Mouse (Mus musculus): ENCODE measurements around the gene Gss. TPM values are rescaled to one million over a fixed set of nuclear protein-coding genes. Genes with fewer than 3 reads are reported as not detected.

Gene Gss
- polyA plus RNA-seq, 1 experiment: 55.3 TPM

GRCm38 (mm10) chr2:155554426-155554985 lies 38.1 kb downstream of the Gss start:
- H3K79me2 ChIP-seq (ENCODE audit: control insufficient read depth, insufficient read depth): no peaks in the 10 kb centered on the region
- H3ac ChIP-seq (ENCODE audit: control insufficient read depth, insufficient read length): no peak overlapping the region
- H3K4me2 ChIP-seq (ENCODE audit: low read depth): no peak overlapping the region
- no peak overlapping the region for H3K4me3 ChIP-seq
- H3K36me3 ChIP-seq (ENCODE audit: control insufficient read depth, insufficient read depth): no peaks in the 10 kb centered on the region
- no peaks in the 10 kb centered on the region for H3K27me3 ChIP-seq (ENCODE audit: control insufficient read depth, insufficient read depth, insufficient read length)
- TF ChIP-seq CEBPB (IDR thresholded peaks at IDR 0.05; ENCODE audit: insufficient read depth, poor library complexity, severe bottlenecking): no peak
- TF ChIP-seq MAX (IDR thresholded peaks at IDR 0.05; ENCODE audit: low read depth): no peak
- no peak for TF ChIP-seq MYOG (IDR thresholded peaks at IDR 0.05; ENCODE audit: control insufficient read depth in 1 of 3, insufficient read depth in 1 of 3, insufficient read length in 2 of 3, low read depth in 2 of 3)
- no peak for TF ChIP-seq SRF (IDR thresholded peaks at IDR 0.05; ENCODE audit: control insufficient read depth, insufficient read length, low read depth)
- TF ChIP-seq TCF12 (IDR thresholded peaks at IDR 0.05; ENCODE audit: insufficient read depth, poor library complexity, severe bottlenecking): no peak
- no peak for TF ChIP-seq POLR2AphosphoS2 (IDR thresholded peaks at IDR 0.05; ENCODE audit: insufficient read length, low read depth)
- TF ChIP-seq TCF3 (IDR thresholded peaks at IDR 0.05; ENCODE audit: insufficient read length, low read depth): no peak
- no peak for TF ChIP-seq E2F4 (IDR thresholded peaks at IDR 0.05; ENCODE audit: insufficient read depth)
- TF ChIP-seq POLR2A (IDR thresholded peaks at IDR 0.05; ENCODE audit: insufficient read length, low read depth): no peak

- Histone ChIP-seq H3K36me3 (ENCODE audit: control insufficient read depth, insufficient read depth) (no peaks in the 10 kb centered on the region), H3K79me2 (ENCODE audit: control insufficient read depth, insufficient read depth) (no peaks in the 10 kb centered on the region), H3ac (ENCODE audit: control insufficient read depth, insufficient read length) (no peak overlapping the region), H3K27me3 (ENCODE audit: control insufficient read depth, insufficient read depth, insufficient read length) (no peaks in the 10 kb centered on the region), H3K4me2 (ENCODE audit: low read depth) (no peak overlapping the region), H3K4me3 (no peak overlapping the region)
- no peak for TF ChIP-seq TCF3 (IDR thresholded peaks at IDR 0.05; ENCODE audit: insufficient read length, low read depth)
- TF ChIP-seq MYOD1 (IDR thresholded peaks at IDR 0.05; ENCODE audit: control insufficient read depth in 1 of 3, insufficient read length in 2 of 3, low read depth in 2 of 3): no peak
- no peak for TF ChIP-seq CEBPB (IDR thresholded peaks at IDR 0.05; ENCODE audit: insufficient read depth, poor library complexity, severe bottlenecking)
- no peak for TF ChIP-seq E2F4 (IDR thresholded peaks at IDR 0.05; ENCODE audit: insufficient read depth)
- no peak for TF ChIP-seq TCF12 (IDR thresholded peaks at IDR 0.05; ENCODE audit: insufficient read depth, poor library complexity, severe bottlenecking)
- no peak for TF ChIP-seq MAX (IDR thresholded peaks at IDR 0.05; ENCODE audit: low read depth)
- TF ChIP-seq MYOG (IDR thresholded peaks at IDR 0.05; ENCODE audit: control insufficient read depth in 1 of 3, insufficient read depth in 1 of 3, insufficient read length in 2 of 3, low read depth in 2 of 3): no peak
- no peak for TF ChIP-seq USF1 (IDR thresholded peaks at IDR 0.05; ENCODE audit: low read depth)
- TF ChIP-seq POLR2AphosphoS2 (IDR thresholded peaks at IDR 0.05; ENCODE audit: insufficient read length, low read depth): no peak
- TF ChIP-seq SRF (IDR thresholded peaks at IDR 0.05; ENCODE audit: control insufficient read depth, insufficient read length, low read depth): no peak
- TF ChIP-seq POLR2A (IDR thresholded peaks at IDR 0.05; ENCODE audit: insufficient read length, low read depth): no peak
- no peak for TF ChIP-seq REST (IDR thresholded peaks at IDR 0.05; ENCODE audit: insufficient read depth, insufficient read length)
Measured at GRCm38 (mm10) chr2:155552949-155553354, 39.7 kb downstream of the Gss start.

- no peak overlapping the region for H3K4me2 ChIP-seq (ENCODE audit: low read depth)
- TF ChIP-seq POLR2A (IDR thresholded peaks at IDR 0.05; ENCODE audit: insufficient read length, low read depth) (no peak), REST (IDR thresholded peaks at IDR 0.05; ENCODE audit: insufficient read depth, insufficient read length) (no peak), TCF12 (IDR thresholded peaks at IDR 0.05; ENCODE audit: insufficient read depth, poor library complexity, severe bottlenecking) (no peak), MAX (IDR thresholded peaks at IDR 0.05; ENCODE audit: low read depth) (no peak), MYOD1 (IDR thresholded peaks at IDR 0.05; ENCODE audit: control insufficient read depth in 1 of 3, insufficient read length in 2 of 3, low read depth in 2 of 3) (no peak), USF1 (IDR thresholded peaks at IDR 0.05; ENCODE audit: low read depth) (no peak), E2F4 (IDR thresholded peaks at IDR 0.05; ENCODE audit: insufficient read depth) (no peak), POLR2AphosphoS2 (IDR thresholded peaks at IDR 0.05; ENCODE audit: insufficient read length, low read depth) (no peak), CEBPB (IDR thresholded peaks at IDR 0.05; ENCODE audit: insufficient read depth, poor library complexity, severe bottlenecking) (no peak), SRF (IDR thresholded peaks at IDR 0.05; ENCODE audit: control insufficient read depth, insufficient read length, low read depth) (no peak), MYOG (IDR thresholded peaks at IDR 0.05; ENCODE audit: control insufficient read depth in 1 of 3, insufficient read depth in 1 of 3, insufficient read length in 2 of 3, low read depth in 2 of 3) (no peak), TCF3 (IDR thresholded peaks at IDR 0.05; ENCODE audit: insufficient read length, low read depth) (no peak)
- no peak overlapping the region for H3K4me3 ChIP-seq
- H3ac ChIP-seq (ENCODE audit: control insufficient read depth, insufficient read length): no peak overlapping the region
- H3K36me3 ChIP-seq (ENCODE audit: control insufficient read depth, insufficient read depth): no peaks in the 10 kb centered on the region
- no peaks in the 10 kb centered on the region for H3K27me3 ChIP-seq (ENCODE audit: control insufficient read depth, insufficient read depth, insufficient read length)
- H3K79me2 ChIP-seq (ENCODE audit: control insufficient read depth, insufficient read depth): no peaks in the 10 kb centered on the region
Measured at GRCm38 (mm10) chr2:155552336-155552735, 40.3 kb downstream of the Gss start.

- Histone ChIP-seq H3K79me2 (ENCODE audit: control insufficient read depth, insufficient read depth) (no peaks in the 10 kb centered on the region), H3K4me3 (no peak overlapping the region), H3K36me3 (ENCODE audit: control insufficient read depth, insufficient read depth) (no peaks in the 10 kb centered on the region), H3K4me2 (ENCODE audit: low read depth) (no peak overlapping the region), H3K27me3 (ENCODE audit: control insufficient read depth, insufficient read depth, insufficient read length) (no peaks in the 10 kb centered on the region), H3ac (ENCODE audit: control insufficient read depth, insufficient read length) (no peak overlapping the region)
- TF ChIP-seq POLR2A (IDR thresholded peaks at IDR 0.05; ENCODE audit: insufficient read length, low read depth) (no peak), MAX (IDR thresholded peaks at IDR 0.05; ENCODE audit: low read depth) (no peak), MYOG (IDR thresholded peaks at IDR 0.05; ENCODE audit: control insufficient read depth in 1 of 3, insufficient read depth in 1 of 3, insufficient read length in 2 of 3, low read depth in 2 of 3) (no peak), POLR2AphosphoS2 (IDR thresholded peaks at IDR 0.05; ENCODE audit: insufficient read length, low read depth) (no peak), USF1 (IDR thresholded peaks at IDR 0.05; ENCODE audit: low read depth) (no peak), CEBPB (IDR thresholded peaks at IDR 0.05; ENCODE audit: insufficient read depth, poor library complexity, severe bottlenecking) (no peak), REST (IDR thresholded peaks at IDR 0.05; ENCODE audit: insufficient read depth, insufficient read length) (no peak), TCF3 (IDR thresholded peaks at IDR 0.05; ENCODE audit: insufficient read length, low read depth) (no peak), MYOD1 (IDR thresholded peaks at IDR 0.05; ENCODE audit: control insufficient read depth in 1 of 3, insufficient read length in 2 of 3, low read depth in 2 of 3) (no peak), SRF (IDR thresholded peaks at IDR 0.05; ENCODE audit: control insufficient read depth, insufficient read length, low read depth) (no peak), E2F4 (IDR thresholded peaks at IDR 0.05; ENCODE audit: insufficient read depth) (no peak), TCF12 (IDR thresholded peaks at IDR 0.05; ENCODE audit: insufficient read depth, poor library complexity, severe bottlenecking) (no peak)
Measured at GRCm38 (mm10) chr2:155546955-155547354, 45.7 kb downstream of the Gss start.

All from myocyte (in vitro differentiated cells).